Mouse (Mus musculus): ENCODE measurements at regions not wholly inside any gene's neighbourhood (a gene's known extent, or its start where the extent isn't known, plus 50 kb on each side); places are given as distances from the start of the nearest gene placed in this dataset.
"Not testable (repeated sequence)": the region's sequence is repeated elsewhere in the genome, so short reads cannot be mapped to it uniquely, and the experiment has no call there.

GRCm38 (mm10) chr17:7534386-7535059 lies 149.3 kb upstream of the Unc93a2 start:
- DNase-seq, result no peak

- DNase-seq, result no peak
Measured at GRCm38 (mm10) chr17:7533552-7533951, 148.3 kb upstream of the Unc93a2 start.

GRCm38 (mm10) chr17:7532618-7533017 lies 147.4 kb upstream of the Unc93a2 start:
- DNase-seq, result no peak

GRCm38 (mm10) chr17:7529304-7529703 lies 144.0 kb upstream of the Unc93a2 start:
- DNase-seq, result no peak

DNA sequence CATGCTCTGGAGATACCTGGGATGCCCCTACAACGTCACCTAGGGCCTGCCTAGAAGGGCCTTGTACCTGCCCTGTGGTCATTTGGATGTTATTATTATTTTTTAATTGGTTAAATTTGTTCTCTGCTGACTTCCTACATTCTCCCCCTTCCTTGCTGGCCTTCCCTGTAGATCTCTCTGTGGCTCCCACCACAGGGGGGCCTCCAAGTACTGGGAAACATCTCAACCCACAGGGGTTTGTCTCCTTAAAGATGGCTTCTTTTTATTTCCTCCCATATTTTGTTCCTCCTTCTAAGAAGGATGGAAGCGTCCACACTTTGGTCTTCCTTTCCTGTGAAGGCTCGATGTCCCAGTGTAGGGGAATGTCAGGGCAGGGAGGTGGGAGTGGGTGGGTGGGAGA lies 142.4 kb upstream of the Unc93a2 start:
- DNase-seq, result no peak

DNA sequence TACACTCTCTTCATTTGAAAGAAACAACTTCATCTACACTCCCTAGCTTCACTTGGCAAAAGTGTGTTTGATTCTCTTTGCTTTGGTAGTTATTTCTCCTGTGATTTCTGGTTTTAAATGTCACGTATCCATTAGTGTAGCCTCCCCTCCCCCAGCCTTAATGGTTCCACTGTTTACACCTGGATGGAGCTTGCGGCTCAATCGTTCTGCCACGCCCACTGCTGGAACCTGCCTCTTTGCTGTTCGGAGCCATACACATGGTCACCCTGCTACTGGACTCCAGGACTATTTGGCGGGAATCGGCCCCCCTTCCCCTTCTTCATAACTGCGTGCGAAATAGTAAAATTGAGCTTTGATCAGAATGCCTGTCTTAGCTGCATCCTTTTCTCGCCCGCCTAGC lies 139.2 kb upstream of the Unc93a2 start:
- not testable (repeated sequence) for DNase-seq

- DNase-seq, result no peak
Measured at GRCm38 (mm10) chr17:7521127-7521526, 135.9 kb upstream of the Unc93a2 start.

All from kidney, adult 8-10 months (tissue).